Mouse (Mus musculus) gastrocnemius, postnatal 25 days (tissue): Measurements from ENCODE around the gene Trpm3. TPM values are rescaled to one million over a fixed set of nuclear protein-coding genes. Genes with fewer than 3 reads are reported as not detected.

Experiments
- DNase-seq: peaks from one replicate; pipeline ENCODE4 v3.0.0; 2022
- long read RNA-seq, 2 experiments: library from polyadenylated mRNA; stranded (forward); transcript quantifications; one replicate each; pipeline ENCODE4 v2.0.0; 2021
- total RNA-seq, 2 experiments: library from RNA; stranded (reverse); gene quantifications; 1 replicate in 1 of 2; 2 replicates in 1 of 2; pipeline ENCODE4 v1.2.3; 2021

Trpm3 gene
- total RNA-seq: 1 to 10 TPM; 1.3 to 1.5 TPM
- long read RNA-seq, experiment 1, partial matches to known transcripts: 0 of 4 reads
- long read RNA-seq, experiment 1, other reads (novel, unspliced or antisense): 4 of 4 reads
- long read RNA-seq, experiment 2, partial matches to known transcripts: 0 of 4 reads
- long read RNA-seq, experiment 2, other reads (novel, unspliced or antisense): 4 of 4 reads

DNA sequence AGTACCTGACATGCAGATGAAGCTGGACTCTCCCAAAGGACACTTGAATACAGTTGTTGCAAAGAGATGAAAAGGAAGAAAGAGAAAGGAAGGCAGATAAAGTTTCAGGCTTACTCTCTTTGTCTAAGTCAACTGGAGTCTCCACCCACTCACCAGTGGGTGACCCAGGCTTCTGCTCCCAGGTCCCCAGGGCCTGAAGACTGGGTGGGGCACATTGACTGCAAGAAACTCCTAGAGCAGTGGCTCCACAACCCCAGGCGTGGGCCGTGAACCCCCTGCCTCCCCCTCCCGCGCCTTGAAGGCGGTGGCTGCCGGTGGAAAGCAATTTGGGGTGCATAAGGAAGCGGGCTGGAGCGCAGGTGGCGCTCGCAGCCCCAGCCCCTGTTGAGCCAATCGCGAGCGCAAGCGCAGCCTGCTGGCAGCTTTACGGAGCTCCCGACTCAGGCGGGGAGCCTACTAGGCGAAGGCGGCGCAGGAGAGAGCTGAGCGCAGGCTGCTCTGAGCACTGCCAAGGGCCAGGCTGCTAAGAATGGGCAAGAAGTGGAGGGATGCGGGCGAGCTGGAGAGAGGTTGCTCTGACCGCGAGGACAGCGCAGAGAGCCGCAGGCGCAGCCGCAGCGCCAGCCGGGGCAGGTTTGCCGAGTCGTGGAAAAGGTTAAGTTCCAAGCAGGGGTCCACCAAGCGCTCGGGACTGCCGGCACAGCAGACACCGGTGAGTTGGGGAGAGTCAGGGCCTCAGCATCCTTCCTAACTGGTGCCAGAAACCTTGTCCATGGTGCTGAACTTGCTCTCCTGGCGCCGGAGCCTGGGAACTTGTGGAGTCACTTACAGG, at the start of gene Trpm3:
Gene Trpm3, plus strand, starts transcription at position 457 of the 832 bp plus-strand sequence.
- DNase-seq: peak; percentile 6

DNA sequence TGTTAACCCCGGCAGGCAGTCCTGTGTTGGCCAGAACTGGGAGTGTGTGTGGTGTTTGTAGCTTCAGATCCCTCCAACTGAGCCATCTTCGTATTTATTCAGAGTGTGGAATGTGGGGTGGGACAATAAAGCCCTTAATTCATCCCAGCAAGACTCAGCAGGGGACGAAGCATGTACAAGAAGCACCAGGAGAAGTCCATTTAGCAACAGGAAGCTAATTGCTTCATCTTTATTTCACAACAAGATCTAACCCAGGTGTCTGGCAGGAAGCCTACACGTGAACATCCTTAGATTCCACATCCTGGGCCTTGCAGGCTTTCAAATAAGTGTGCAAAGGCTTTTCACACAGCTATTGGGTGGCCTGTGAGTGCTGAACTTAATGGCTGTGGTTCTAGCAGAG, 38.3 kb upstream of the Trpm3 start:
- DNase-seq: no peak

DNA sequence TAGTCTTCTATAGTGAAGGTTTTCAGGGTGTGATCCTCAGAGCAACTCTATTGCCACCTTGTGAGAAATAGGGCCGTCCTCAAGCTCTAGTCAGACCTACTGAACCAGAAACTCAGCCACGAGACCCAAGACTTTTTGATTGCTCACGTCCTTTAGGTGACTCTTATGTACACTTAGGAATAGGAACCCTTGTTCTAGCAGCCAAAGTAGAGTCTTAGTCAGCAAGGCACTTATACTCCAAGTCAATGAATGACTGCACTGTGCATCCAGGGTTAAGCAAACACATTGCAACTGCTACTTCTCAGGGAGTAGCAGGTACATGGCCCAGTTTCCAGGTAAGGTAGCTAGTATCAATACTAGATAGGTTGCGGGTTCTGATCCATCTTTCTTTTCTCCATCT, 35.0 kb upstream of the Trpm3 start:
- DNase-seq: no peak

DNA sequence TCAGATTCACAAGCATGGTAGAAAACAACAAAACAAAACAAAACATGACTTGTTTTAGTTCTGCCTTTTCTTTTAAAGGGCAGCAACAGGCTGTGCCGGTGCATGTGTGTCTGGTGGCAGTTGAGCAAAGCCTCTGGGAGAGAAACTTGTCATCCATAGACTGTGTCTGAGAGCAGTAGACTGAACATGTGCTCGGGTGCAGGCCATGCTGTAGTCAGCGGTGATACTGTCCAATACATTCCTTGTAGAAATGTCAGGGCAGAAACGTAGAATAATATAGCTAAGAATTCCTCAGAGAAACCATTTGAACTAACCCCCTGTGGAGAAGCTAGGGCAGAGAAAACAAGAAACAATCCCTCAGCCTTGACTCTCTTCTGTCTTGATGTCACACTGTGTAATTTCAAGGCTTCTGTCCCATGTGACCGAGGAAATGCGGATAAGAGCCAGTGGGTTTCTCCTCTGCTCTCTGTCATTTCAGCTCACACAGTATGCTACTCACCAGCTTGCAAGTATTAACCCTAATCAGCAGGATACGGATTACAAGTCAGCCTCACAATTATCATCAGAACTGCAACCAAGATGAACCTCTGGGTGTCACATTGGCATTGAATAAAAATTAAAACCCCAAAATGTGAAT, 33.9 kb upstream of the Trpm3 start:
- no peak for DNase-seq

DNA sequence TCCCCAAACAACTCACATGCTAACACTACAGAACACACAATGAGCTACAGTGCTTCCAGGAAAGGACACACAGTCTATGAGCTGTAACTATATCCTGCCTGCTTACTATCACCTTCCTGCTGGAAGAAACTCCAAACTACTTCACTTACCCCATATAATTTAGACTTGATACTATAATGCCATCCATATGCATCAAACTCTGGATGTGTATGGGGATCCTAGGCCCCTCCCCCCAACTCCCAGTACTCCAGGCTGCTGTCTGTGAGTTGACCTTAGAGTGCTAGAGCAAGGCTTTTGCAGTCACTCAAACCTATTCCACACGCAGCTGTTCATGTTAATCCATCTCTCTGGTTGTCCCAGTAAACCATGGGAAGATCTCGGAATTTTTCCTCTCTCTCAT, 33.2 kb upstream of the Trpm3 start:
- no peak for DNase-seq

DNA sequence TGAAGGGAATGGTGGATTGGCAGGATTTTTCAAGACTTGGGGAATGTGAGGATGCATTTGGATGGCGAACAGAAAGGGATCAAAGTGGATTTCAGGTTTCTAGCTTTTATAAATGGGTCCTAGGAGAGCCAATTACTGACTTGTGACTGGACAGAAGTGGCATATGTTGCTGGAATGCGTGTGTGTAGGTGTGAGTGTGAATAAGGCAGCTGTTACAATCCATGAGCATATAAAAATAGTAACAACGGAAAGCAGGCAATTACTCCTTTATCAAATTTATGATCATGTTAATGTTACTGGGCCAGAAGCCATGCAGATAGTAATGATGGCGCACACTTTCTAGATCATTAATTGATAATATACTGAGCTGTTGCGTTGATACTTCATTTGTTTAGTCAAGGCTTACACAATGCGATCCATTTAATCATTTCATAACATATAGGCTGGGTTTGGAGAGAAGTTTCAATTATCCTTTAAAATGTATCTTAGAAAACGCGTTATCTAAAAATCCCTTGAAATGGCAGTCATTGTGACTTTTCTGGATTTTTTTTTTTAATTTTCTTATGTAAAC, 29.9 kb upstream of the Trpm3 start:
- no peak for DNase-seq

DNA sequence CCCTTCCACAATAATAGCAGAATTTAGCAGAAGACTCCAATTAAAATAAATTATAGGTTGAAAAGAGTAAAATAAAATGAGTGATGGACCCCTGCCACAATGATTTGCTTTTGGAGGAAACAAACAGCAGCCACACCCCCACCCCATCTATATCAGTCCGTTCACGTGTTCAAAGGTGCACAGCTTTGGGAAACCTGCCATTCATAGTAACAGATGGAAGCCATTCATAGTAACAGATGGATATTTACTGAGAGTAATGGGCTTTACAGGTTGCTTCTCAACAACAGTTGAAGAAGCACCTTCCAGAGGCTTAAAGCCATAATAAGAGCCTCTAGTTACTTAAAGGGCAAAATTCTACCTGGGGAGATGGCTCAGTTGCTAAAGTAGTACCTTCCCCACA, 17.9 kb upstream of the Trpm3 start:
- no peak for DNase-seq

DNA sequence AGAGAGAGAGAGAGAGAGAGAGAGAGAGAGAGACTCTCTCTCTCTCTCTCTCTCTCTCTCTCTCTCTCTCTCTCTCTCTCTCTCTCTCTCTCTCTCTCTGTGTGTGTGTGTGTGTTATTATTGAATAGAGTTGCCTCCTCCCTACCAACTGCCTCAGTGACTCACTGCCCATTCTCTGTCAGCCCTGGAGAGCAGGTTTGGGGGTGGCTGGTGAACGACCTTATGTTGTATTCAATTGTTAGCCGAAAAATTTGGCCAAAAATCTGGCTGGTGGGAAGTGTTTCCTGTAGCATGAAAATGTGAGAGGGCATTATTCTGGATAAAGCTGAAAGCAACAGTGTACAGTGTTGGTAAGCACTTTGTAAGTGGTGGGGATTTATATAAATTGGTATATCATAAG, 17.2 kb upstream of the Trpm3 start:
- DNase-seq: no peak

DNA sequence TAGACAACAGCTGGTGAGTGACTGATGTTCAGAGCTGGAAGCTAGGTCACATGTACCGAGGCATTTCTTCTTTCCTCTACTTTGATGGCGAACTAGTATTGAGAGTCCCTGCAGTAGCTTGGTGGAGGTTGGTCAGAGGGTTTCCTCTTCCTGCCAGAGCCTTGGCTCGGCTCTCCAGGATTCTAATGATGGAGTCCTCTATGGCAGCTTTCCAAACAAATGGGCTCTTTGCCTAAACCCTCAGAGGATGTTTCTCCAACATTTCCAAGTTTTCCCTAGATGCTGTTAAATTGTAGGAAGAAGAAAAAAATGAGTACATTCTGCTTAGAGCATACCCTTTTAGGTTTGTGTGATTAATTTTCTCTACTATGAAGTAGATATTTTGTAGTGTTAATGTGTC, 6.2 kb upstream of the Trpm3 start:
- DNase-seq: no peak

DNA sequence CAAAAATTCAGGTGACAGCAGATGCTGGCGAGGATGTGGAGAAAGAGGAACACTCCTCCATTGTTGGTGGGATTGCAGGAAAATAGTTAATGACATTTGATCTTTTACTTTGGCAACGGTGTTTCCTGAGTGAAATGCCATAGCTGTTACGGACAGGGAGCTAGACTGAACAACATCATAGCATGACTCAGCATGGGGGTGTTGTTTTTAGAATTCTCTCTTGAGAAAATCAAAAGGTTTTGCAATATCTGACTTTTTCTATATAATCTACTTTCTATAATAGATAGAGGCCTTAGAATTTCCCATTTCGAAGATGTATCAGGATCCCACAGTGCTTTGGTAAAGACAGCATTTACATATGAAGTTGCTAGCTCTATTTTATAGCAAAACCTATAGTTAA, 39.7 kb downstream of the Trpm3 start:
- no peak for DNase-seq

DNA sequence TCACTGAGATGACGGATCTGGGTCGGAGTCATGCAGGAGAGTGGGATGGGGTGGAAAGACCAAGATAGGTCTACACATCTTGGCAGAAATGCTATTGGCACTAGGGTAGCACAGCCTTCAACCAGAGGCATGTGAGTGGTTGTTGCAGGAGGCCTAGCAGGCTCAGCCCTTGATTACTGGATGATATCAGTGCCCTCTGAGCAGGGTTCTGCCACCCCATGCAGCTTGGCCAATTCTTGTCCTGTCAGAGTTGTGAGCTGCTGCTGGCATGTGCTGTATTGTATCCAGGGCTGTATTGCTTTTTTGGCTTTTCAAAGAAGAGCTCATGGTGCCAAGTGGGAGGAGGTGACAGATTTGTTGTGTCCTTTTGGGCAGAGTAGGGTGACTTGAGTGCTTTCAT, 40.2 kb downstream of the Trpm3 start:
- DNase-seq: no peak

DNA sequence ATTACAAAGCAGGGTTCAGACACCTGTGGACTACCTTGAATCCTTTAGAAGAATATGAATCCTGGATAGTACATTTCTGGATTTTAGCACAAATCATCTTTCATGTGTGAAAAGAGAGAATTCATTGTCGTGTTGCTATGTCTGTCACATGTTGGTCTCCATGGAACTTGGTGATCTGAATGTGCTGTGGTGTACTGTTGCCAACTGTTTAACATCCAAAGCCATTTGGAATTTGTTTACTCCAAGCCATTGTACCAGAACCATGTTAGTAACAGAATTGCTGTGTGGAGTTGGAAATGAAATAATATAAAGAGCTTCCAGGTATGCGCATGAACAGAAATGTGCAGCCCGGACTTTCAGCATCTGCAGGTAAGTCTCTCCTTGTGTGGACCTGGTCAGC, 41.3 kb downstream of the Trpm3 start:
- DNase-seq: no peak

DNA sequence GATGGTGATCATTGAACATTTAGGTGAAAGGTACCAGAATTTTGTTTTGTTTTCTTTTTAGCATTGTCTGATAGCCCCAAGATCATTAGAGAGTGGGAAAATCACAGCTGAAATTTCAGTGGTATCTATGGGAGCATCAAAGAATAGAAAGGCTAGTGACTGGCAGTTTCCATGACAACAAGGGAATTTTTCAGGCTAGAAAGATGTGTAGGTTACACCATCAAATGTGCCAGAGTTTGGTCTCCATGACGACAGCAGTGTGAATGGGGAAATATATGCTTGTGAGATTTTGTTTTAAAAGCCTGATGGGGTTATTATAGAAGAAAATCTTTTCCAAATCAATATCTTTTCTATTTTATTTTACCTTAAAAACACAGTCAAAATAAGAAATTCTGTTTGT, 50.9 kb downstream of the Trpm3 start:
- DNase-seq: no peak

DNA sequence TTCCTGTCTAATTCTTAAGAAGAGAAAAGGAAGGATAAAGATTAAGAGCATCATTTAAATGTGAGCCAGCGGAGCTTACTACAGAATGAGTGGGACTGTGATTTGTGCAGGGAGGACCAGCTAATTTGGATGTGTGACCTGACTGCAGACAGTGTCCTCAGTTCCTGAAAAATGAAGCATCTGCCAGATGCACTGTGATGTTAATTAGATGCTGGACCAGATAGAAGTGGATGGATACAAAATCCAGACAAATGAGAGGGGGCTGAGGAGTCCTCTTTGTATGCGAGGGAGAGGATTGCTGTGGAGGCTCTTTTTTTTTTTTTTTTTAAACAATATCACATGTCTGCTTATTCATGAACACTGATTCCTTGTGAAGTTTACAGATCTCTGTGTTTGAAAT, 83.7 kb downstream of the Trpm3 start:
- no peak for DNase-seq

DNA sequence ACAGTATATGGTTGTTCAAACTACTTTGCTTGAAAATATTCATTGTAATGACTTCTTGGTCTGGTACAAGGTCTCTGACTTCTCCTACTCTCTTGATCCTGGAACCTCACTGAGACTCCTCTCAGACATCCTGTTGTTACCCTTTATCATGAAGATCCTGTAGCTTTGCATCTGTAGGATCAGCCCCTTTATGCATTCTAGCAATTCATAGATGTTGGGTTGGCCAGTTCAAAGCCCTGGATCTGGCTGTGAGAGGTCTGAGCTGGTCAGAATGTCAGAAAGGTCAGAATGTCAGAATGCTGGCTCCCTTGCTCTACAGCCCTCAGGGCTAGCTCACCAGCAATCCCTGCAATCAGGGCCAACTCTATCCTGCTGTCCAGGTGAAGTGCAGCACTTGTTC, 95.3 kb downstream of the Trpm3 start:
- DNase-seq: no peak

DNA sequence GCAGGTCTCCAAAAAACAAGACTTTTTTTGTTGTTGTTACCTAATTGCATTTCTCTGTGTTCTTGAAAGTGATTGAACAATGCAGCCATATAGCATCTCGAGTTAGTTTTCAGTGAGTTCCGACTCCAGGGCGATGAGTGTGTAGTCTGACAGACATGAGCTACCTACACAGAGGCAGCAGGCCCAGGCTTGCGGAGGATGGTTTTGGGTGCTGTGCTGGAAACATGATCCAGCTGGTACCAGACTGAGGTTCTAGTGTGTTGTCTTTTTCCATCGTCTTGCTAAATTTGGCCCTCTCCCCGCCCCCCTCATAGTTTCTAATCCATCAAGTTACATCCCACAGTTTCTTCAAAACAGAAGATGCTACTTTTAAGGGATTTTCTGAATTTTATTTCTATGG, 110.2 kb downstream of the Trpm3 start:
- DNase-seq: no peak

DNA sequence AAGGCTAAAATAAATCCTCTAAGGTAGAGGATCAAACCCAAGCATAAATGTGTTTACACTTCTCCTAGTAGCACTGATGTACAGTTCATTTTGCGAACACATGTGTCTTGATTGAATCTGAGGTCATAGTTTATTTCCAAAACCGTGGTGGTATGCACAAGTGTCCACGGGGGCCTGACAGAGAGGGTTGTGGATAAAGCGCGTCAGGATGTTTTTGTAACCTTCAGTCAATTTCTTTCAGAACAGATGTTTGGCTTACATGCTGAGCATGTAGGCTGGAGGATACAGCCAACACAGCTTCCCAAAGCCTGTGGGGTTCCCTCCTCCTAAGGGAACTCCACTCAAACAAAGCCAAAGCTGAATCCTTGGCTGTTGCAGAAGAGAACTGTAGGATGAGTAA, 134.1 kb downstream of the Trpm3 start:
- DNase-seq: peak; percentile 7

DNA sequence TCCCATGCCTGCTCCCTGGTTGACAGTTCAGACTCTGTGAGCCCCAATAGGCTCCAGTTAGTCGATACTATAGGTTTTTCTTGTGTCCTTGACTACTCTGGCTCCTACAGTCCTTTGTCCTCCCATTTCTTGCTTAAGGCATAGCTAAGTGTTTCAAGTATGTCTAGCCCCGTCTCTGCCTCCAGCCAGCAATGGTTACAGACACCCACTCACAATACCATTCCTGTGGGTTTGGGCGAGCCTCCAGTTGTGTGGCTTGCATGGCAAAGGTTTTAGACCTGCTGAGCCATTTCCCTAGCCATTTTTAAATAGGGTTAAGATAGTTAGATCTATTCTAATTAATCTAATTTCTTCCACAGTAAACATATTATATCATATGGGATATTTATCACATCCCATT, 145.8 kb downstream of the Trpm3 start:
- DNase-seq: no peak

DNA sequence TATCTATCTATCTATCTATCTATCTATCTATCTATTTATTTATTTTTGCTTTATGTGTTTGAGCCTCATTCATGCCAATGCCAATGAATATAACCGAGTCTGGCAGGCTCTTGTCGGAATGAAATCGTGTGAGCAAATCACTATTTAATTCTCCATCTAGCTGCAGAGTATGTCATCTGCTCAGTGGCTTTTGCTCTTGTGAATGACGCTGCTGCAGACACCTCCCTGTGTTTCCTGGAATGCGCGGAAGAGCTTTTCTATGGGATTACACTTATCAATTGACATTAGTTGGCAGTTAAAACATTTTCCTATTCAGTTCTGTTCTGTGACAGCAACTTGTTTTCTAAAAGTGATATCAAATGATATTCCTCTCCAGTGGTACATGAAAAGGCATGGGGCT, 153.8 kb downstream of the Trpm3 start:
- no peak for DNase-seq

DNA sequence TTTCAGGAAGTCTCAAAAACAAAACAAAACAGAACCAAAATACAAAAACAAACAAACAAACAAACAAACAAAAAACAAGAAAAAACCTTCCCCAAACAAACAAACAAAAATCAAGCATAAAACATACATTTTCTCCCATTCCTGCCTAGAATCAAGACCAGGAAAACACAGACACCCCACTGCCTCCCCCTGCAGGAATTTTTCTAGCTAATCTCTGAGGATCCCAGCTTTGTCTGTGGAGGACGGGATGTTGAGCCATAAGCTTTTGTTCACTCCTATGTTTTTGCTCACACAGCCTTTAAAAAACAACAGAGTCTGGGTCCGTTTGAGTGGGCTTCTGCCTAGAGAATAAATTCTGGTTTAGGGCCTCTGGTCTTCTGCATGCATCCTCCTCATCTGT, 162.1 kb downstream of the Trpm3 start:
- no peak for DNase-seq

DNA sequence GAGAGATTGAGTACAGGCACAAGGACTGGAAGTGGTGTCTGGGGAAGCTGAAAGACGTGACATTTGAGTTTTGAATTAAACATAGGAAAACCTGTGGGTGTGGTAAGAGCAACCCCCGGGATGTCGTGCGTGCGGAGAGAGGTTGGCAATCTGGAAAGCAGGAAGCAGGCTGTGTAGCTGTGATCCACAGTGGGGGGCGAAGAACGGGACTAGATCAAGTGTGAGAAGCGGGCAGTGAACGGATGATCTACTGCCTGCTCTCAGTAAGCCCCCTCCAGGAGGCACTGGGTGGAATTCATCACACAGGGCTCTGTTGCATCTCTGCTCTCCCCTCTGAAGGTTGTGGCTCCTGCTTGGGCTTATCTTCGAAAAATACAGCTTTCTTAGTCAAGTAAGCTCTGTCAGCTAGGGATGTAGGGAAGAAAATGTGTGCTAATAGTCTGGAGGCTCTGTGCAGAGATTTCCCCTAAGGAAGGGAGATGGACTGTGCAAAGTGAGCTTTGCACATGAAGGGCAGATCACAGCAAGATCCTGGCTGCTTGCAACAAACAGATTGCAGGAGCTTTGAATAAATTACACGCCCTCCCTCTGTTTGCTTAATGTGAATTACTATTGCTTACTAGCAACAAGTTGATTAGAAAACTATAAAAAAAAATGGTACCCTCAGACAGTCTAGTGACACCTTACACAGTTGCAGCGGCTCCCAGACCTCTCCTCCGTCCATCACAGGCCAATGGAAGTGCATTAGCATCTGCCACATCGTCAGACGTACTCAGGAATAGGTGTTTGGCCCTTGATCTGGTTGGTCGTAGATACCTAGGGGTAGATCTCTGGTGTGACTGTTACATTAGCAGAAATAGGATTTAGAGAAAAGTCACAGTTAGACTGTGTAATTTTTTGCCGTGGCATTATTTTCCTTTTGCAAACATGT, 164.4 kb downstream of the Trpm3 start:
- DNase-seq: no peak

DNA sequence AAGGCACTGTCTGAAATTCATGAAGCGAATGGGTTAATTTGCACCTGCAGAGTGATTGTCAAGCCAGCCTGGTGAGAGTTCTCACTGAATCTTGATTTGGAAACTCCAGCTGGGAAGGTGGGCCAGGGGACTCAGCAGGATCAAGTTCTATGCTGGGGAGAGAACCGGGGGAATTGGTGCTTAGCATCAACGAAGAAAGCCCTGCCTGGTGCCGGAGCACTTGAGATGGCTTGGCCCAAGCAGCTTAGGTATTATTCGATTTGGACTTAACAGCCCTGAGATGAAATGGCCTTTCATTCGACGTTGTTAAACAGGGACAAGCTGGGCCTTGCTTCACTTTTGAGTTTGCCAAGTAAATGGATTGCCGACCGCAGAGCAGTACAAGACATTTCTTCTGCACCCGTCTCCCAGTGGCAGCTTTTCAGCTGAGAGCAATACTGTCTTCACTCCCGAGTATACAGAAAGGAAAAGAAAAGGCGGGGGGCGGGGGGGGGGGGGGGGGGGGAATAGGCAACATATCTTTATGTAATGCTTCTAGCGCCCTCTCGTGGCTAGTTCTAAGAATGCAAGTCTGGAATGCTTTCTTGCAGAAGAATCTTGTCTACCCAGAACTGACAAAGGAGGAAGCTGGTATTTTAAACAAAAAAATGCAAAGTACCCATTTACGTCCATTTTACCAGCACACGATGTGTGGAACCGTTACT, 165.3 kb downstream of the Trpm3 start:
- DNase-seq: peak; percentile 9
